In the genomic region with DNA sequence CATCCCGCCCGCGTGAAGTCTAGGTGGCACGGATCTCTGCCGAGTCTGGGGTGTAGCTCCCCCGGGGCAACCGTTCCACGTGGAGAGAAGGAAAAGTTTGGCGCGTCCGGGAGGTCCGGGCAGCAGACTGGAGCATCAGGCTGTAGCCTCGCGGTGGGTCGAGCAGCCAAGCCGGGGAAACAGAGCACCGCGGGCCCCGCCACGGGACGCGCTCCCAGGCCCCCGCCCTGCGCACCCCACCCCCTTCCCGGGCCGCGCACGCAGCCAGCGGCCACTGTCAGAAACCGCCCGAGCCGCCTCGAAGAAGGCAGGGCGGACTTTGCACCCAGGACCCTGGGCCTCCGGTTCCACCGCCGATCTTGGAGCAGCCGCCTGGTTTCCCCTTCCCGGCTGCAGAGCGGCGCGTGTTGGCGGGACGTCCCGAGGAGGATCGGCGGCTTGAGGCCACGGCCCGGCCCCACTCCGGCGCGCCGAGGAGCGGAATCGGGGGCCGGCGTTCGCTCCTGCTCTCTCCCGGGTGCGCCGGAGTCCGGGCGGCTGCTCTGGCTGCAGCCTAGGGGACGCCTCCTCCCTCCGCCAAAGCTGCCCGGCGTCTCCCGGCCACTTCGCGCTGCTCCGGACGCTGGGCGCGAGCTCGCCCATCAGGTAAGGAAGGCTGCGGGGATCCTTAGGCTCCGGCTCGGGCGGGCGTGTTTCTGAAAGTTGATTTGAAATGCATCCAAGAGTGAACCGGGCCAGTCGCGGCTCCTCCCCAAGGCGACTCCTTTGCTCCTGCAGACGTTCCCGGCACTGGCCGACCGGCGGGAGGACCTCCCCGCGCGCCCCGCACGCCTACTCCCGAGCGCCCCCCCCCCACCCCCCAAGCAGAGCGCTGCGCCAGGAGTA, we compare ENCODE assay signal across 8 mouse cellular contexts. TPM values are rescaled to one million over a fixed set of nuclear protein-coding genes. Genes with fewer than 3 reads are reported as not detected.
DNase-seq lines count a peak whose midpoint lies in the region; ATAC-seq and TF ChIP-seq lines count a peak whose summit lies in the region.

No protein-coding gene starts in this region.

- H3K4me1 ChIP-seq in embryonic facial prominence, embryonic 12.5 days, result peaks cover 15% of the 10 kb centered on the region
- peaks cover 29% of the 10 kb centered on the region for H3K4me1 ChIP-seq in limb, embryonic 10.5 days
- H3K4me1 ChIP-seq in midbrain, embryonic 15.5 days, result peaks cover 21% of the 10 kb centered on the region

- H3K27me3 ChIP-seq in embryonic facial prominence, embryonic 12.5 days, result peaks cover 67% of the 10 kb centered on the region
- peaks cover 82% of the 10 kb centered on the region for H3K27me3 ChIP-seq in limb, embryonic 10.5 days (ENCODE audit: low read depth, poor library complexity, severe bottlenecking)
- peaks cover 63% of the 10 kb centered on the region for H3K27me3 ChIP-seq in midbrain, embryonic 15.5 days (replicated peaks)

- intact Hi-C loops in left cerebral cortex, adult 2 months (cut with DNase I), result no loop called here
- intact Hi-C loops in heart, postnatal 14 days (cut with DNase I), result no loop called here

- H3K4me2 ChIP-seq in embryonic facial prominence, embryonic 12.5 days (replicated peaks), result peak overlapping the region; percentile 84
- H3K4me2 ChIP-seq in midbrain, embryonic 15.5 days, result peak overlapping the region; percentile 62

- no peak overlapping the region for H3K27ac ChIP-seq in left cerebral cortex, adult 2 months
- H3K27ac ChIP-seq in embryonic facial prominence, embryonic 12.5 days, result no peak overlapping the region
- H3K27ac ChIP-seq in limb, embryonic 10.5 days, result peak overlapping the region; percentile 56
- peak overlapping the region; percentile 48 for H3K27ac ChIP-seq in midbrain, embryonic 15.5 days

- H3K36me3 ChIP-seq in embryonic facial prominence, embryonic 12.5 days, result no peaks in the 10 kb centered on the region
- no peaks in the 10 kb centered on the region for H3K36me3 ChIP-seq in limb, embryonic 10.5 days
- H3K36me3 ChIP-seq in midbrain, embryonic 15.5 days (replicated peaks), result no peaks in the 10 kb centered on the region

- TF ChIP-seq CTCF in left cerebral cortex, adult 2 months (IDR thresholded peaks at IDR 0.05), result no peak

- no peaks in the 10 kb centered on the region for H3K9me3 ChIP-seq in embryonic facial prominence, embryonic 12.5 days
- no peaks in the 10 kb centered on the region for H3K9me3 ChIP-seq in limb, embryonic 10.5 days (replicated peaks)
- H3K9me3 ChIP-seq in midbrain, embryonic 15.5 days, result 0 out of 2 replicates have a peak, but pooled peaks cover 3% of the 10 kb centered on the region

- DNase-seq in left cerebral cortex, adult 2 months (ENCODE audit: extremely low spot score in 1 of 2, low spot score in 2 of 2), result no peak
- no peak for DNase-seq in left cerebral cortex, adult 8-10 months (ENCODE audit: low spot score in 2 of 2)
- DNase-seq in heart, postnatal 14 days, result peak; percentile 34 to 37
- peak; percentile 76 for DNase-seq in limb, embryonic 10.5 days (ENCODE audit: low spot score)
- no peak for DNase-seq in frontal cortex, postnatal 25 days (ENCODE audit: low spot score in 2 of 2)

- peak overlapping the region; percentile 59 for H3K9ac ChIP-seq in embryonic facial prominence, embryonic 12.5 days
- peak overlapping the region; percentile 40 for H3K9ac ChIP-seq in midbrain, embryonic 15.5 days

- WGBS in embryonic facial prominence, embryonic 12.5 days, result under 1% methylated on average over 98 of the region's 98 CpGs
- under 1% methylated on average over 98 of the region's 98 CpGs for WGBS in limb, embryonic 10.5 days
- WGBS in midbrain, embryonic 15.5 days, result under 1% methylated on average over 90 of the region's 98 CpGs

- ATAC-seq in embryonic facial prominence, embryonic 12.5 days (ENCODE audit: insufficient number of reproducible peaks, insufficient read depth, low FRiP score, low TSS enrichment), result peak; percentile 55; the same call in 1 of the 2 replicates
- peak; percentile 51 for ATAC-seq in midbrain, embryonic 15.5 days (replicated peaks)
- no peak for ATAC-seq in monocyte, adult 5-6 weeks (replicated peaks; ENCODE audit: insufficient number of reproducible peaks, low FRiP score, low TSS enrichment, poor library complexity, severe bottlenecking)

- peak overlapping the region; percentile 23; the same call in 1 of the 2 replicates for H3K4me3 ChIP-seq in left cerebral cortex, adult 2 months
- peak overlapping the region; percentile 48 for H3K4me3 ChIP-seq in embryonic facial prominence, embryonic 12.5 days
- H3K4me3 ChIP-seq in limb, embryonic 10.5 days, result peak overlapping the region; percentile 62
- peak overlapping the region; percentile 39 for H3K4me3 ChIP-seq in midbrain, embryonic 15.5 days

RNA-seq across cellular contexts. Expression of gene Lmx1a, which starts 0.4 kb away (rescaled TPM):
- not detected for total RNA-seq in left cerebral cortex, adult 2 months (2021)
- total RNA-seq in left cerebral cortex, adult 8-10 months (2022), result not detected
- polyA plus RNA-seq in embryonic facial prominence, embryonic 12.5 days (2016; fragmentation: Nextera tagmentation; extraction: Ambion mirVana), result 1.8 and 4.4 TPM in 2 replicates
- total RNA-seq in heart, postnatal 14 days (2021), result not detected
- 1.1 and 1.2 TPM in 2 replicates for polyA plus RNA-seq in limb, embryonic 10.5 days (2016; fragmentation: Nextera tagmentation; extraction: Ambion mirVana)
- polyA plus RNA-seq in midbrain, embryonic 15.5 days (2015; fragmentation: Nextera tagmentation; extraction: Ambion mirVana), result 8.8 and 11.9 TPM in 2 replicates
- total RNA-seq in monocyte, adult 5-6 weeks (2017), result not detected in 3 replicates

Comparison
In these comparisons a context has a peak if more than half of its experiments do, and no peak if none do; other contexts are left out.
1. DNase-seq: peak in heart, postnatal 14 days (2 of 2) and limb, embryonic 10.5 days (single experiment); none in left cerebral cortex, adult 2 months (0 of 2), left cerebral cortex, adult 8-10 months (0 of 2) and frontal cortex, postnatal 25 days (0 of 2).
2. H3K27ac ChIP-seq: peak in limb, embryonic 10.5 days (single experiment) and midbrain, embryonic 15.5 days (single experiment); none in left cerebral cortex, adult 2 months (single experiment) and embryonic facial prominence, embryonic 12.5 days (single experiment).
3. Peak in every context shown above with its lines, with median percentiles within 50 percentile points of each other: H3K4me3 ChIP-seq.